Mouse (Mus musculus): ENCODE results near the gene Prrx2.

- TF ChIP-seq POLR2A (IDR thresholded peaks at IDR 0.05; ENCODE audit: low read depth, low read length) (no peak), CTCF (IDR thresholded peaks at IDR 0.05; ENCODE audit: extremely low read depth, insufficient read depth, insufficient read length, insufficient replicate concordance) (no peak)
Measured at GRCm38 (mm10) chr2:30872669-30873068, 37.9 kb downstream of the Prrx2 start.

All from spleen, adult 2 months (tissue).